Mouse (Mus musculus) erythroblast, embryonic 14.5 days (primary cell): ENCODE data around the gene Areg.

Experiments used
- GATA1 ChIP-seq: IDR thresholded peaks from 2 replicates; pipeline ENCODE4 v1.6.1; 2012; ENCODE audit warnings: low read length, inconsistent platforms, mixed read lengths
- TAL1 ChIP-seq: IDR thresholded peaks from 3 replicates; pipeline ENCODE4 v1.6.1; 2012; ENCODE audit warnings: low read length, inconsistent platforms, mixed read lengths

- TF ChIP-seq GATA1 = no peak
- no peak for TF ChIP-seq TAL1
Observed at GRCm38 (mm10) chr5:91176397-91176796, 37.0 kb downstream of the Areg start.
